Mouse (Mus musculus): ENCODE results near the gene Ndufc2. TPM values are rescaled to one million over a fixed set of nuclear protein-coding genes. Genes with fewer than 3 reads are reported as not detected.
A peak's percentile ranks its signal among the peaks of the same experiment; 100 is the strongest.
"Not testable (repeated sequence)": the region's sequence is repeated elsewhere in the genome, so short reads cannot be mapped to it uniquely, and the experiment has no call there.

Gene Ndufc2
- total RNA-seq, 1 experiment, result 233 TPM

- no peak overlapping the region for H3K27ac ChIP-seq (ENCODE audit: insufficient read depth, low read depth, low read length, poor library complexity, severe bottlenecking)
- DNase-seq (ENCODE audit: low read depth, low spot score), result no peak
- H3K4me3 ChIP-seq (ENCODE audit: insufficient read depth in 1 of 2, low read depth in 1 of 2, low read length in 2 of 2, poor library complexity in 1 of 2, severe bottlenecking in 1 of 2), result no peak overlapping the region
- no peak for TF ChIP-seq MAFK (IDR thresholded peaks at IDR 0.05; ENCODE audit: insufficient read depth, low read depth, low read length)
- peaks cover 0 to 9% of the 10 kb centered on the region in 2 experiments; a peak in 2 of 4 replicates for H3K4me1 ChIP-seq (ENCODE audit: control insufficient read depth in 2 of 2, insufficient read depth in 2 of 2, low read length in 2 of 2, poor library complexity in 1 of 2)
- H3K36me3 ChIP-seq (ENCODE audit: control insufficient read depth, insufficient read depth, low read length, poor library complexity, severe bottlenecking), result no peaks in the 10 kb centered on the region
- in situ Hi-C loops (cut with MboI; ENCODE audit: low sequenced_read_pairs in 2 of 2, unreplicated experiment in 2 of 2), result no loop called here
- no peak overlapping the region for H3K9ac ChIP-seq (ENCODE audit: insufficient read depth, low read depth, low read length, poor library complexity, severe bottlenecking)
- H3K9me3 ChIP-seq (ENCODE audit: control insufficient read depth, insufficient read depth, low read depth, low read length), result no peaks in the 10 kb centered on the region
Measured at GRCm38 (mm10) chr7:97427778-97428420, 28.1 kb downstream of the Ndufc2 start.

DNA sequence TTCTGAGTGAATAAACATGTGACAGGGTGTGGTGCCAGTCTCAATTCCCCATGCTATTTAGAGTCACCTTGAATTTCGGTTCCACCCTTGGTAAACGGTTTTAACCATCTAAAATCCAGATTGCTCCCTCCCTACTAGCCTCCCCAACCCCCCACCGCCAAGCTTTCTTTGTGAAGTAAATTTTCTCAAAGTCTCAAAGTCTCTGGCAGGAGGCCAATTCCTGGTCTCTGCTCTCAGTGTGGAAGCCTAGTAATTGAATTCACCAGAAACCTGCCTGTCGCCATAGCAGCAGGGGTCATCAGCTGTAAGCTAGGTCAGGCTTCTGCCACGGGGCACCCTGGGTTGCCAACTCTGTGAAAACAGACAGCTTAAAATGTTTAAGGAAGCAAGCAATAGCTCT lies 29.9 kb downstream of the Ndufc2 start:
- 0 out of 4 replicates have a peak overlapping the region, but pooled peaks of 1 of the 2 experiments have one; percentile 9 for H3K4me3 ChIP-seq (ENCODE audit: insufficient read depth in 1 of 2, low read depth in 1 of 2, low read length in 2 of 2, poor library complexity in 1 of 2, severe bottlenecking in 1 of 2)

DNA sequence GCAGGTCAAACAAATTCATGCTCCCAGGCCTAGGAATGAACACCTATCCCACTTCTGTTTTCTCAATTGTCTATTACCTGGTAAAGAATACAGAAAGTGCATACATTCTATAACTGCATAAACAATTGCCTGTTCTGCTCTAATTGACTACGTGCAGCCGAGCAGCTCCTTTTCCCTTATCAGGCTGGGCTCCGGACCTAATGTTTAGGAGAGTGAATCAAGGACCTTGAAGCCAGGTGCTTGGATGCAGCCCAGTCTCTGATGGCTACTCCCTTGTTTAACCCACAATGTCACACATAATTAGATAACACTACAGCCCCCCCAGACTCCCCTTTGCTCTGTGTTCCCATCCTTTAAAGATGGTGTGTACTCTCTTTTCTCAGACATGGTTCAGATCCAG lies 33.7 kb downstream of the Ndufc2 start:
- H3K27ac ChIP-seq (ENCODE audit: insufficient read depth, low read depth, low read length, poor library complexity, severe bottlenecking); H3K36me3 ChIP-seq (ENCODE audit: control insufficient read depth, insufficient read depth, low read length, poor library complexity, severe bottlenecking); DNase-seq (ENCODE audit: low read depth, low spot score); H3K9me3 ChIP-seq (ENCODE audit: control insufficient read depth, insufficient read depth, low read depth, low read length); H3K4me3 ChIP-seq (ENCODE audit: insufficient read depth in 1 of 2, low read depth in 1 of 2, low read length in 2 of 2, poor library complexity in 1 of 2, severe bottlenecking in 1 of 2); H3K9ac ChIP-seq (ENCODE audit: insufficient read depth, low read depth, low read length, poor library complexity, severe bottlenecking); in situ Hi-C loops (cut with MboI; ENCODE audit: low sequenced_read_pairs in 2 of 2, unreplicated experiment in 2 of 2); H3K4me1 ChIP-seq (ENCODE audit: control insufficient read depth in 2 of 2, insufficient read depth in 2 of 2, low read length in 2 of 2, poor library complexity in 1 of 2): not testable (repeated sequence)

More for the DNA sequence above, 29.9 kb downstream of the Ndufc2 start:
- peak; percentile 95 for DNase-seq (ENCODE audit: low read depth, low spot score)
- H3K27ac ChIP-seq (ENCODE audit: insufficient read depth, low read depth, low read length, poor library complexity, severe bottlenecking), result peak overlapping the region; percentile 82; the same call in 1 of the 2 replicates
- TF ChIP-seq ZC3H11A (IDR thresholded peaks at IDR 0.05; ENCODE audit: borderline replicate concordance, low read depth, low read length), result no peak
- no peak for TF ChIP-seq MAFK (IDR thresholded peaks at IDR 0.05; ENCODE audit: insufficient read depth, low read depth, low read length)
- TF ChIP-seq CHD2 (IDR thresholded peaks at IDR 0.05; ENCODE audit: low read depth, low read length), result no peak
- TF ChIP-seq ZNF384 (IDR thresholded peaks at IDR 0.05; ENCODE audit: low read depth, low read length), result no peak
- no peak for TF ChIP-seq HCFC1 (IDR thresholded peaks at IDR 0.05; ENCODE audit: borderline replicate concordance, insufficient read depth, low read length)
- no peaks in the 10 kb centered on the region for H3K9me3 ChIP-seq (ENCODE audit: control insufficient read depth, insufficient read depth, low read depth, low read length)
- H3K9ac ChIP-seq (ENCODE audit: insufficient read depth, low read depth, low read length, poor library complexity, severe bottlenecking), result no peak overlapping the region
- no peaks in the 10 kb centered on the region for H3K36me3 ChIP-seq (ENCODE audit: control insufficient read depth, insufficient read depth, low read length, poor library complexity, severe bottlenecking)
- H3K4me1 ChIP-seq (ENCODE audit: control insufficient read depth in 2 of 2, insufficient read depth in 2 of 2, low read length in 2 of 2, poor library complexity in 1 of 2), result peaks cover 0 to 9% of the 10 kb centered on the region in 2 experiments; a peak in 2 of 4 replicates
- in situ Hi-C loops (cut with MboI; ENCODE audit: low sequenced_read_pairs in 2 of 2, unreplicated experiment in 2 of 2), result no loop called here

DNA sequence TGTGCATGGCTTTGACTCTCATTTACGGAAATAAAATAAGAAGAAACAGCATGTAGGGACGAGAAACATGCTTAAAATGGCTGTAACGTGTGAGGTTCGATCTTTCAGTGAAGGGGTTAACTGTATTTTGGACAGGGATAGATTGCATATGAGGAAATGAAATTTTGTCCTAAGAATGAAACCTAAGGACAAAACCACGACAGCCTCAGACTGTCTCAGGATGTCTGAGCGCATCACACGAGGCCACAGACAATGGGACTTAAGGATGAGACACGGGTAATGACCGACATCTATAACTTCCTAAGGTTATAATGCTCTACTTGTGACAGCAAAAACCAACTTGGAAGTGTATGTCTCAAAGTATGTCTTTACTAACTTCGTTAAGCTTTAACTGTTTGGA lies 34.7 kb downstream of the Ndufc2 start:
- Histone ChIP-seq H3K4me3 (ENCODE audit: insufficient read depth in 1 of 2, low read depth in 1 of 2, low read length in 2 of 2, poor library complexity in 1 of 2, severe bottlenecking in 1 of 2) (no peak overlapping the region), H3K4me1 (ENCODE audit: control insufficient read depth in 2 of 2, insufficient read depth in 2 of 2, low read length in 2 of 2, poor library complexity in 1 of 2) (no peaks in the 10 kb centered on the region), H3K9ac (ENCODE audit: insufficient read depth, low read depth, low read length, poor library complexity, severe bottlenecking) (no peak overlapping the region), H3K9me3 (ENCODE audit: control insufficient read depth, insufficient read depth, low read depth, low read length) (no peaks in the 10 kb centered on the region), H3K36me3 (ENCODE audit: control insufficient read depth, insufficient read depth, low read length, poor library complexity, severe bottlenecking) (no peaks in the 10 kb centered on the region), H3K27ac (ENCODE audit: insufficient read depth, low read depth, low read length, poor library complexity, severe bottlenecking) (no peak overlapping the region)
- in situ Hi-C loops (cut with MboI; ENCODE audit: low sequenced_read_pairs in 2 of 2, unreplicated experiment in 2 of 2), result no loop called here
- TF ChIP-seq CHD2 (IDR thresholded peaks at IDR 0.05; ENCODE audit: low read depth, low read length) (no peak), MAFK (IDR thresholded peaks at IDR 0.05; ENCODE audit: insufficient read depth, low read depth, low read length) (no peak), ZC3H11A (IDR thresholded peaks at IDR 0.05; ENCODE audit: borderline replicate concordance, low read depth, low read length) (no peak), HCFC1 (IDR thresholded peaks at IDR 0.05; ENCODE audit: borderline replicate concordance, insufficient read depth, low read length) (no peak), ZNF384 (IDR thresholded peaks at IDR 0.05; ENCODE audit: low read depth, low read length) (no peak)
- no peak for DNase-seq (ENCODE audit: low read depth, low spot score)

- H3K9me3 ChIP-seq (ENCODE audit: control insufficient read depth, insufficient read depth, low read depth, low read length), result no peaks in the 10 kb centered on the region
- no peak overlapping the region for H3K27ac ChIP-seq (ENCODE audit: insufficient read depth, low read depth, low read length, poor library complexity, severe bottlenecking)
- in situ Hi-C loops (cut with MboI; ENCODE audit: low sequenced_read_pairs in 2 of 2, unreplicated experiment in 2 of 2), result no loop called here
- H3K4me3 ChIP-seq (ENCODE audit: insufficient read depth in 1 of 2, low read depth in 1 of 2, low read length in 2 of 2, poor library complexity in 1 of 2, severe bottlenecking in 1 of 2), result no peak overlapping the region
- no peaks in the 10 kb centered on the region for H3K36me3 ChIP-seq (ENCODE audit: control insufficient read depth, insufficient read depth, low read length, poor library complexity, severe bottlenecking)
- H3K9ac ChIP-seq (ENCODE audit: insufficient read depth, low read depth, low read length, poor library complexity, severe bottlenecking), result no peak overlapping the region
- no peaks in the 10 kb centered on the region for H3K4me1 ChIP-seq (ENCODE audit: control insufficient read depth in 2 of 2, insufficient read depth in 2 of 2, low read length in 2 of 2, poor library complexity in 1 of 2)
- DNase-seq (ENCODE audit: low read depth, low spot score), result no peak
- no peak for TF ChIP-seq ZC3H11A (IDR thresholded peaks at IDR 0.05; ENCODE audit: borderline replicate concordance, low read depth, low read length)
- no peak for TF ChIP-seq MAFK (IDR thresholded peaks at IDR 0.05; ENCODE audit: insufficient read depth, low read depth, low read length)
- no peak for TF ChIP-seq HCFC1 (IDR thresholded peaks at IDR 0.05; ENCODE audit: borderline replicate concordance, insufficient read depth, low read length)
- TF ChIP-seq CHD2 (IDR thresholded peaks at IDR 0.05; ENCODE audit: low read depth, low read length), result no peak
- TF ChIP-seq ZNF384 (IDR thresholded peaks at IDR 0.05; ENCODE audit: low read depth, low read length), result no peak
Measured at GRCm38 (mm10) chr7:97438986-97439385, 39.2 kb downstream of the Ndufc2 start.
